Mouse (Mus musculus) forebrain, embryonic 13.5 days (tissue): ENCODE results near the gene Lmo4. TPM values are rescaled to one million over a fixed set of nuclear protein-coding genes. Genes with fewer than 3 reads are reported as not detected.

Source experiments
- ATAC-seq: fragments of 200-750 bp; cut with Nextera tagmentation; 2 replicates; pipeline ENCODE4 v1.8.0; 2017
- H3K27ac ChIP-seq: fragments of 300-500 bp; sonication (generic); 2 replicates; pipeline ENCODE4 v1.5.1; 2015; ENCODE audit warnings: inconsistent platforms, mild to moderate bottlenecking, moderate library complexity
- H3K27me3 ChIP-seq: fragments of 300-500 bp; sonication (generic); 2 replicates; pipeline ENCODE4 v1.6.1; 2015; ENCODE audit warnings: mild to moderate bottlenecking, inconsistent platforms
- H3K36me3 ChIP-seq: fragments of 300-500 bp; sonication (generic); 2 replicates; pipeline ENCODE4 v1.6.1; 2015; ENCODE audit warnings: mild to moderate bottlenecking, inconsistent platforms; ENCODE audit not compliant: poor library complexity, severe bottlenecking
- H3K4me1 ChIP-seq: fragments of 300-500 bp; sonication (generic); 2 replicates; pipeline ENCODE4 v1.6.1; 2015; ENCODE audit warnings: inconsistent platforms
- H3K4me2 ChIP-seq: fragments of 300-500 bp; sonication (generic); 2 replicates; pipeline ENCODE4 v1.6.1; 2015; ENCODE audit warnings: inconsistent platforms, mild to moderate bottlenecking, moderate library complexity
- H3K4me3 ChIP-seq: fragments of 300-500 bp; sonication (generic); 2 replicates; pipeline ENCODE4 v1.5.1; 2015; ENCODE audit warnings: mild to moderate bottlenecking, inconsistent platforms
- H3K9ac ChIP-seq: fragments of 300-500 bp; sonication (generic); 2 replicates; pipeline ENCODE4 v1.6.1; 2015; ENCODE audit warnings: mild to moderate bottlenecking, inconsistent platforms
- H3K9me3 ChIP-seq: fragments of 300-500 bp; sonication (generic); replicated peaks from 2 replicates; pipeline ENCODE4 v1.6.1; 2016; ENCODE audit warnings: inconsistent platforms
- whole genome bisulfite sequencing: fragments of 180-500 bp; shearing (Covaris S2); methylation state at CpG from one replicate; pipeline ENCODE4 v1.1.7; 2015; 5-methylcytosine and 5-hydroxymethylcytosine counted together
- polyA plus RNA-seq: library from polyadenylated mRNA; unstranded; fragments of >200 nt; fragmentation: Nextera tagmentation; extraction: Ambion mirVana; gene quantifications from 2 replicates; pipeline ENCODE4 v1.2.1, GENCODE M21; 2015

Gene Lmo4
- polyA plus RNA-seq, 1 experiment from 2014 or later = 66.6 TPM

GRCm38 (mm10) chr3:144140816-144141215 lies 64.2 kb downstream of the Lmo4 start:
- Histone ChIP-seq H3K4me3 (no peak overlapping the region), H3K4me2 (no peak overlapping the region), H3K9ac (no peak overlapping the region), H3K4me1 (no peaks in the 10 kb centered on the region; the same call in 1 of the 2 replicates), H3K9me3 (no peaks in the 10 kb centered on the region), H3K27ac (no peak overlapping the region), H3K36me3 (no peaks in the 10 kb centered on the region), H3K27me3 (no peaks in the 10 kb centered on the region)
- no peak for ATAC-seq
- WGBS = 94% methylated on average over 5 of the region's 5 CpGs

GRCm38 (mm10) chr3:144138659-144139058 lies 66.4 kb downstream of the Lmo4 start:
- no peak for ATAC-seq
- Histone ChIP-seq H3K9me3 (no peaks in the 10 kb centered on the region), H3K27ac (no peak overlapping the region), H3K27me3 (0 out of 2 replicates have a peak, but pooled peaks cover 4% of the 10 kb centered on the region), H3K4me3 (no peak overlapping the region), H3K9ac (no peak overlapping the region), H3K4me2 (no peak overlapping the region), H3K36me3 (no peaks in the 10 kb centered on the region), H3K4me1 (no peaks in the 10 kb centered on the region; the same call in 1 of the 2 replicates)
- 95% methylated on average over 3 of the region's 3 CpGs for WGBS
